ENCODE assay signal across 8 mouse cellular contexts in the genomic region with DNA sequence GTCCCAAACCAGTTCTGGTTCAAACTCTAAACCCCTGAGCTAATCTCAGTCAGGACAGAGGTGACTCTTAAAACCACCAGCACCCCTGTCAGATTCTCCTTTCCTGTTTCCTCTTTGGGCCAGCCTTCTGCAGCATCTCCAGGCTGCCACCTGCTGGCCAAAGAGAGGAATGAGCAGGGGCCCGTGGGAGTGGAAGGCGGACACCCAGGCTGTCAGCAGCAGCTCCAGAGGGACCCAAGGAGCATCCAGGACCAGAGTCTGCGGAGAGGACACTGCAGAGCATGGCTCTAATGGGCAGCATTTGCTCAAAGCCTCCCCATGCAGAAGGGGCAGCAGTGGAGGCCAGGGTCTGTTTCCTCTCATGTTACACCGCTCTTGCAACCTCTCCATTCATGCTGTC.
DNase-seq lines count a peak whose midpoint lies in the region; ATAC-seq and TF ChIP-seq lines count a peak whose summit lies in the region.

No protein-coding gene starts in this region.

- peak; percentile 15 to 41 for DNase-seq in CD8-positive naive resting alpha-beta T cell, adult 2 months (ENCODE audit: low read depth in 2 of 2, low spot score in 2 of 2)
- peak; percentile 32 for DNase-seq in adrenal gland, adult 8-10 months
- DNase-seq in embryo, embryonic 11.5 days (ENCODE audit: low read depth, low spot score), result peak; percentile 54
- DNase-seq in layer of hippocampus, adult 2 months (ENCODE audit: low spot score in 2 of 2), result peak; percentile 77 to 81
- DNase-seq in lung, postnatal 10 days, result peak; percentile 75
- peak; percentile 77 to 81 for DNase-seq in right cerebral cortex, postnatal 10 days (ENCODE audit: low spot score in 2 of 2)
- DNase-seq in urinary bladder, postnatal 25 days (ENCODE audit: low spot score), result peak; percentile 77

- peak overlapping the region; percentile 32; the same call in 1 of the 2 replicates for H3K27ac ChIP-seq in layer of hippocampus, adult 2 months

- TF ChIP-seq CTCF in layer of hippocampus, adult 2 months (conservative IDR thresholded peaks at IDR 0.05), result peak; percentile 99

- ATAC-seq in granulocyte monocyte progenitor cell, adult 5-6 weeks (replicated peaks; ENCODE audit: poor library complexity, severe bottlenecking), result peak; percentile 88

- H3K4me3 ChIP-seq in layer of hippocampus, adult 2 months, result no peak overlapping the region

Comparison
In these comparisons a context has a peak if more than half of its experiments do, and no peak if none do; other contexts are left out.
1. DNase-seq: peak in every context shown above with its lines; median percentile 79 in layer of hippocampus, adult 2 months; 79 in right cerebral cortex, postnatal 10 days; 77 in urinary bladder, postnatal 25 days; 75 in lung, postnatal 10 days; 54 in embryo, embryonic 11.5 days; 32 in adrenal gland, adult 8-10 months; 28 in CD8-positive naive resting alpha-beta T cell, adult 2 months.